Mouse (Mus musculus): ENCODE data around the gene Gm20509. TPM values are rescaled to one million over a fixed set of nuclear protein-coding genes. Genes with fewer than 3 reads are reported as not detected.

The Gm20509 gene
- not detected in 2 replicates for polyA plus RNA-seq (2012; rRNA removed)

GRCm38 (mm10) chr9:73102181-73102580 lies at the start of gene Gm20509:
TSS of gene Gm20509 (plus strand) at chr9:73102470.

GRCm38 (mm10) chr9:73101536-73101935 lies 734 bp upstream of the Gm20509 start, which contains the start of gene Khdc3:
TSS of gene Khdc3 (plus strand) at chr9:73101836.

GRCm38 (mm10) chr9:73112919-73113906 lies 10.9 kb downstream of the Gm20509 start, which contains the start of gene Rsl24d1:
TSS of gene Rsl24d1 (plus strand) at chr9:73113426.

Other genes with a start within 250 kb of the Gm20509 start
- gene Pygo1, start 176.8 kb upstream of the Gm20509 start, polyA plus RNA-seq (2012; rRNA removed): 15.1 and 16.1 TPM in 2 replicates
- gene Dyx1c1, start 143.7 kb upstream of the Gm20509 start, polyA plus RNA-seq (2012; rRNA removed): 2.3 and 2.7 TPM in 2 replicates
- 0.04 TPM in 1 of 2 replicates, not detected in the other for gene Gm44503, start 143.6 kb upstream of the Gm20509 start, polyA plus RNA-seq (2012; rRNA removed)
- gene Ccpg1os, start 117.1 kb upstream of the Gm20509 start, polyA plus RNA-seq (2012; rRNA removed): 16.9 and 19.7 TPM in 2 replicates
- 32.3 and 32.6 TPM in 2 replicates for gene Ccpg1, start 117.0 kb upstream of the Gm20509 start, polyA plus RNA-seq (2012; rRNA removed)
- 16.4 and 17.3 TPM in 2 replicates for gene Pigb, start 62.1 kb upstream of the Gm20509 start, polyA plus RNA-seq (2012; rRNA removed)
- 2.4 and 2.6 TPM in 2 replicates for gene Rab27a, start 57.6 kb upstream of the Gm20509 start, polyA plus RNA-seq (2012; rRNA removed)
- 0.08 and 0.40 TPM in 2 replicates for gene Khdc3, start 634 bp upstream of the Gm20509 start, polyA plus RNA-seq (2012; rRNA removed)
- 73.3 and 74.5 TPM in 2 replicates for gene Rsl24d1, start 11.0 kb downstream of the Gm20509 start, polyA plus RNA-seq (2012; rRNA removed)